Mouse (Mus musculus) stomach, embryonic 16.5 days (tissue): ENCODE measurements around the gene Abt1. TPM values are rescaled to one million over a fixed set of nuclear protein-coding genes. Genes with fewer than 3 reads are reported as not detected.
"Not testable (repeated sequence)": the region's sequence is repeated elsewhere in the genome, so short reads cannot be mapped to it uniquely, and the experiment has no call there.

ENCODE experiments used
- ATAC-seq: fragments of 200-750 bp; cut with Nextera tagmentation; 2 replicates; pipeline ENCODE4 v1.8.0; 2017; ENCODE audit warnings: moderate number of reproducible peaks, moderate TSS enrichment; ENCODE audit not compliant: insufficient read depth, low FRiP score
- H3K27ac ChIP-seq: fragments of 300-500 bp; sonication (generic); 2 replicates; pipeline ENCODE4 v1.5.1; 2014; ENCODE audit warnings: low read length
- H3K27me3 ChIP-seq: fragments of 300-500 bp; sonication (generic); 2 replicates; pipeline ENCODE4 v1.6.1; 2014; ENCODE audit warnings: low read length, control low read depth, mixed read lengths; ENCODE audit not compliant: control insufficient read depth, insufficient read depth
- H3K36me3 ChIP-seq: fragments of 300-500 bp; sonication (generic); 2 replicates; pipeline ENCODE4 v1.6.1; 2014; ENCODE audit warnings: low read length; ENCODE audit not compliant: control insufficient read depth, insufficient read depth
- H3K4me1 ChIP-seq: fragments of 300-500 bp; sonication (generic); 2 replicates; pipeline ENCODE4 v1.6.1; 2014; ENCODE audit warnings: low read length, control low read depth, mixed read lengths; ENCODE audit not compliant: control insufficient read depth, insufficient read depth
- H3K4me2 ChIP-seq: fragments of 300-500 bp; sonication (generic); 2 replicates; pipeline ENCODE4 v1.6.1; 2014; ENCODE audit warnings: low read depth, low read length, mixed read lengths
- H3K4me3 ChIP-seq: fragments of 300-500 bp; sonication (generic); replicated peaks from 2 replicates; pipeline ENCODE4 v1.5.1; 2014; ENCODE audit warnings: mild to moderate bottlenecking, low read length
- H3K9ac ChIP-seq: fragments of 300-500 bp; sonication (generic); 2 replicates; pipeline ENCODE4 v1.6.1; 2014; ENCODE audit warnings: low read length
- H3K9me3 ChIP-seq: fragments of 300-500 bp; sonication (generic); replicated peaks from 2 replicates; pipeline ENCODE4 v1.6.1; 2016; ENCODE audit warnings: low read length, control low read depth; ENCODE audit not compliant: control insufficient read depth
- WGBS: fragments of 180-500 bp; shearing (Covaris S2); extraction: QIAGEN DNeasy Blood & Tissue Kit; methylation state at CpG from one replicate; pipeline ENCODE4 v1.1.7; 2014; 5-methylcytosine and 5-hydroxymethylcytosine counted together
- polyA plus RNA-seq: library from polyadenylated mRNA; unstranded; fragments of >200 nt; fragmentation: Nextera tagmentation; extraction: Ambion mirVana; gene quantifications from 2 replicates; pipeline ENCODE4 v1.2.1, GENCODE M21; 2015

The Abt1 gene
- polyA plus RNA-seq, 1 experiment from 2014 or later = 11.4 TPM

GRCm38 (mm10) chr13:23396913-23397312 is 26.8 kb downstream of the Abt1 start:
- H3K9me3 ChIP-seq, H3K36me3 ChIP-seq, H3K27ac ChIP-seq, H3K9ac ChIP-seq, H3K4me1 ChIP-seq, ATAC-seq: not testable (repeated sequence)
- H3K4me3 ChIP-seq = peak overlapping the region; percentile 42; the same call in 1 of the 2 replicates
- H3K27me3 ChIP-seq = peaks cover 24% of the 10 kb centered on the region
- H3K4me2 ChIP-seq = peak overlapping the region; percentile 85; the same call in 1 of the 2 replicates
- 16% methylated on average over 14 of the region's 14 CpGs for WGBS

GRCm38 (mm10) chr13:23396246-23396703 is 27.4 kb downstream of the Abt1 start:
- Histone ChIP-seq H3K27ac (no peak overlapping the region), H3K9ac (no peak overlapping the region), H3K4me1 (no peaks in the 10 kb centered on the region), H3K36me3 (no peaks in the 10 kb centered on the region), H3K9me3 (peaks cover 2% of the 10 kb centered on the region; the same call in 1 of the 2 replicates), H3K4me3 (peak overlapping the region; percentile 42), H3K27me3 (peaks cover 24% of the 10 kb centered on the region), H3K4me2 (peak overlapping the region; percentile 85)
- under 1% methylated on average over 31 of the region's 31 CpGs for WGBS
- no peak for ATAC-seq

- no peak for ATAC-seq
- peak overlapping the region; percentile 42 for H3K4me3 ChIP-seq
- no peaks in the 10 kb centered on the region for H3K9me3 ChIP-seq
- H3K27ac ChIP-seq = no peak overlapping the region
- WGBS = 3% methylated on average over 43 of the region's 43 CpGs
- no peaks in the 10 kb centered on the region for H3K36me3 ChIP-seq
- no peaks in the 10 kb centered on the region for H3K4me1 ChIP-seq
- peak overlapping the region; percentile 50; the same call in 1 of the 2 replicates for H3K9ac ChIP-seq
- H3K4me2 ChIP-seq = peak overlapping the region; percentile 85
- peaks cover 24% of the 10 kb centered on the region for H3K27me3 ChIP-seq
Measured at GRCm38 (mm10) chr13:23395301-23396245, 28.1 kb downstream of the Abt1 start.

GRCm38 (mm10) chr13:23387548-23387947 is 36.1 kb downstream of the Abt1 start:
- 84% methylated on average over 1 of the region's 1 CpGs for WGBS
- Histone ChIP-seq H3K4me3 (no peak overlapping the region), H3K9me3 (no peaks in the 10 kb centered on the region), H3K36me3 (no peaks in the 10 kb centered on the region), H3K27ac (no peak overlapping the region), H3K27me3 (no peaks in the 10 kb centered on the region), H3K4me1 (no peaks in the 10 kb centered on the region), H3K9ac (no peak overlapping the region), H3K4me2 (no peak overlapping the region)
- no peak for ATAC-seq

- WGBS = 55% methylated on average over 1 of the region's 1 CpGs
- Histone ChIP-seq H3K4me3 (no peak overlapping the region), H3K9ac (no peak overlapping the region), H3K4me2 (no peak overlapping the region), H3K36me3 (no peaks in the 10 kb centered on the region), H3K27me3 (no peaks in the 10 kb centered on the region), H3K4me1 (no peaks in the 10 kb centered on the region), H3K27ac (no peak overlapping the region), H3K9me3 (no peaks in the 10 kb centered on the region)
- ATAC-seq = no peak
Measured at GRCm38 (mm10) chr13:23383127-23383526, 40.5 kb downstream of the Abt1 start.

GRCm38 (mm10) chr13:23372433-23372832 is 51.2 kb downstream of the Abt1 start:
- 66% methylated on average over 1 of the region's 1 CpGs for WGBS
- no peaks in the 10 kb centered on the region for H3K27me3 ChIP-seq
- H3K27ac ChIP-seq = no peak overlapping the region
- peaks cover 7% of the 10 kb centered on the region for H3K4me1 ChIP-seq
- H3K4me2 ChIP-seq = no peak overlapping the region
- H3K4me3 ChIP-seq = no peak overlapping the region
- no peak overlapping the region for H3K9ac ChIP-seq
- no peak for ATAC-seq
- H3K36me3 ChIP-seq = no peaks in the 10 kb centered on the region
- H3K9me3 ChIP-seq = no peaks in the 10 kb centered on the region

GRCm38 (mm10) chr13:23370075-23370474 is 53.6 kb downstream of the Abt1 start:
- Histone ChIP-seq H3K9ac (no peak overlapping the region), H3K27me3 (no peaks in the 10 kb centered on the region), H3K9me3 (no peaks in the 10 kb centered on the region), H3K36me3 (no peaks in the 10 kb centered on the region), H3K4me1 (peaks cover 10% of the 10 kb centered on the region), H3K27ac (no peak overlapping the region), H3K4me3 (no peak overlapping the region), H3K4me2 (no peak overlapping the region; the same call in 1 of the 2 replicates)
- 91% methylated on average over 4 of the region's 4 CpGs for WGBS
- no peak for ATAC-seq

GRCm38 (mm10) chr13:23369421-23369765 is 54.3 kb downstream of the Abt1 start:
- Histone ChIP-seq H3K27me3 (no peaks in the 10 kb centered on the region), H3K4me1 (peaks cover 10% of the 10 kb centered on the region), H3K27ac (peak overlapping the region; percentile 95), H3K9me3 (no peaks in the 10 kb centered on the region), H3K9ac (peak overlapping the region; percentile 88), H3K36me3 (no peaks in the 10 kb centered on the region), H3K4me2 (peak overlapping the region; percentile 68), H3K4me3 (peak overlapping the region; percentile 77)
- 0% methylated on average over 10 of the region's 10 CpGs for WGBS
- peak; percentile 18 for ATAC-seq
